Mouse (Mus musculus): Measurements from ENCODE around the gene Strap. TPM values are rescaled to one million over a fixed set of nuclear protein-coding genes. Genes with fewer than 3 reads are reported as not detected.

The Strap gene
- polyA plus RNA-seq (2012; rRNA removed) (16.6 and 28.4 TPM in 2 replicates), polyA plus RNA-seq (2014; fragmentation: Nextera tagmentation; extraction: Ambion mirVana) (83.6 and 88.2 TPM in 2 replicates)

DNA sequence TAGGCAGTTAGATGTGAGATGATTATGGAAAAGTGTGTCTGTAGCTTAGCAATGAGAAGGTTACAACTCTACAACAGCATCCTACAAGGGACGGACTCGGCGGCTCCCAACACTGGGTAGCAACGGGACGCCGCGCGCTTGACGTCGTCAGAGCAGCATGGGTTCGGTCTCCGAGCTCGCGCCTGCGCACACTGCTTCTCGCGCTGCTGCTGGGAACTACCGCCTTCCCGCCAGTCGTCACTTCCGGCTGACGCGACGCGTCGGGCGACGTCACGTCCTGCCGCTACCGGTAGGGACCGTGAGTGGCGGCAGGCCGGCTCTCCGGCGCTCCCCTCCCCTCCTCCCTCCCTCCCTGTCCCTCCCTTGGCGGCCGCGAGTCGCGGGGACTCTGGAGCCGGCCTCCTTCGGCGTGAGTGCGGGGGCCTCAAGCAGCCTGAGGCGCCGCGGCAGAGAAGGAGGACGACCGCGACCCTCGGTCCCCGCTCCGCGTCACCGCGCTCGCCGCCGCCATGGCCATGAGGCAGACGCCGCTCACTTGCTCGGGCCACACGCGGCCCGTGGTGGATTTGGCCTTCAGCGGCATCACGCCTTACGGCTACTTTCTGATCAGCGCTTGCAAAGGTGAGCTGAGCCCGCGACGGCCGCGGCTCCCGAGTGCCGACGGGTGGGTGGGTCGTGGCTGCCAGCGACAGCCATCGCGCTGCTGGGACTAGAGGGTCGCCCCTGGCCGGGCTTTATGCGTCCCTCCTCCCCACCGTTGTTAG lies at the start of gene Strap:
Strap (plus strand) TSS at position 233 of the 764 bp plus-strand sequence.
- peak; percentile 83 to 95 (median 92) for DNase-seq (ENCODE audit: low read depth in 3 of 3, low spot score in 3 of 3)
- peak; percentile 98 for ATAC-seq (ENCODE audit: insufficient read depth)
- H3K9me3 ChIP-seq (ENCODE audit: control insufficient read depth, low read length), result no peaks in the 10 kb centered on the region
- H3K27me3 ChIP-seq (ENCODE audit: control insufficient read depth, insufficient read depth, low read length), result no peaks in the 10 kb centered on the region
- H3K36me3 ChIP-seq (replicated peaks; ENCODE audit: control insufficient read depth, insufficient read depth, low read depth), result peaks cover 16% of the 10 kb centered on the region
- TF ChIP-seq EP300 (IDR thresholded peaks at IDR 0.05; ENCODE audit: low read depth), result no peak
- peak; percentile 15; the same call in 1 of the 2 replicates for TF ChIP-seq CTCF (IDR thresholded peaks at IDR 0.05; ENCODE audit: low read depth)
- peaks cover 14 to 16% of the 10 kb centered on the region in 2 experiments for H3K4me1 ChIP-seq (replicated peaks; ENCODE audit: control insufficient read depth in 2 of 2, insufficient read depth in 2 of 2, low read length in 1 of 2)
- WGBS (ENCODE audit: insufficient replicate concordance), result under 1% methylated on average over 82 of the region's 86 CpGs
- H3K4me3 ChIP-seq (ENCODE audit: insufficient read depth in 1 of 2, low read depth in 2 of 2, low read length in 2 of 2), result peak within 1 kb of the TSS; percentile 93
- peak within 1 kb of the TSS; percentile 95 for H3K9ac ChIP-seq (replicated peaks)
- peak within 1 kb of the TSS; percentile 70 for H3K27ac ChIP-seq
- H3K4me2 ChIP-seq (ENCODE audit: low read depth), result peak within 1 kb of the TSS; percentile 98

DNA sequence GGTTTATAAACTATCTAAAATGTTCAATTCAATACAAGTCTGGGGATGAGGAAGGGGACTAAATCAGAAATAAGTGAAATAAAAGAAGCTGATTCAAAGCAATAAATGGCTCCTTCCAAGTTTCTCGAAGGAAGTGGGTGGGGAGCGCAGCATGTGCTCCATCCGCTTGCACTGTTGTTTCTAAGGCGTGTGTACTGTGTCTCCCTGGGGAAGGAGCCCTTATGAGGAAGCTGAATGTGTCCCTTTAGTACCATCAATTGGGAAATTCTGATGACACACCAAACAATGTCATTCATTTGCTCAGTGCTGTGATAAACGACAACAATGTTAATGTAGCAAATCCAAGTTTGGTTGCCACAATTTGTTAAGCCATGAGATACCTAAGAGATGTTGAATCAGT lies 47.2 kb upstream of the Strap start:
- no peak overlapping the region for H3K9ac ChIP-seq (replicated peaks)
- no peak overlapping the region for H3K4me3 ChIP-seq (ENCODE audit: insufficient read depth in 1 of 2, low read depth in 2 of 2, low read length in 2 of 2)
- H3K4me1 ChIP-seq (replicated peaks; ENCODE audit: control insufficient read depth in 2 of 2, insufficient read depth in 2 of 2, low read length in 1 of 2), result no peaks in the 10 kb centered on the region
- H3K4me2 ChIP-seq (ENCODE audit: low read depth), result no peak overlapping the region
- no peaks in the 10 kb centered on the region for H3K27me3 ChIP-seq (ENCODE audit: control insufficient read depth, insufficient read depth, low read length)
- no peak for ATAC-seq (ENCODE audit: insufficient read depth)
- no peaks in the 10 kb centered on the region for H3K9me3 ChIP-seq (ENCODE audit: control insufficient read depth, low read length)
- H3K27ac ChIP-seq, result no peak overlapping the region
- no peaks in the 10 kb centered on the region for H3K36me3 ChIP-seq (replicated peaks; ENCODE audit: control insufficient read depth, insufficient read depth, low read depth)
- TF ChIP-seq EP300 (IDR thresholded peaks at IDR 0.05; ENCODE audit: low read depth) (no peak), CTCF (IDR thresholded peaks at IDR 0.05; ENCODE audit: low read depth) (no peak)
- 79% methylated on average over 5 of the region's 5 CpGs for WGBS (ENCODE audit: insufficient replicate concordance)
- DNase-seq (ENCODE audit: low read depth in 3 of 3, low spot score in 3 of 3), result no peak

DNA sequence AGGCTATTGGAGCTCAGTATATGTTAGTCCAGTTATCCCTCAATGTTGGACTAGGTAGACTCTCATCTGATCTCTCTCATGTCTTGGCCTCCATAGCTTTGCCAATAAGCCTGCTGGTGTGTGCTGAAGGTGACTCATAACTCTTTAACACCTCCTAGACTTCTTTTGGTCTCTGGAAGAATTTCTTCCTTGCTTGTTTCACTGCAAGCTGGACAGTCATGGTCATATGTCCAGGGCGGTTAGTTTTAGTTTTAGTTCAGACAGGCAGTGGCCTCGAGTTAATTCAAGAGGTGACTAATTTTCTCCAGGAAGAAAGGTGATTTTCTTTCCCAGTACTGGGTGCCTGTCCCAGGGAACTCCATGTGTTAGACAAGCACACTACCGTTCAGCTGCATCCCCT lies 46.8 kb upstream of the Strap start:
- no peaks in the 10 kb centered on the region for H3K9me3 ChIP-seq (ENCODE audit: control insufficient read depth, low read length)
- no peaks in the 10 kb centered on the region for H3K4me1 ChIP-seq (replicated peaks; ENCODE audit: control insufficient read depth in 2 of 2, insufficient read depth in 2 of 2, low read length in 1 of 2)
- H3K4me3 ChIP-seq (ENCODE audit: insufficient read depth in 1 of 2, low read depth in 2 of 2, low read length in 2 of 2), result no peak overlapping the region
- H3K9ac ChIP-seq (replicated peaks), result no peak overlapping the region
- no peak for ATAC-seq (ENCODE audit: insufficient read depth)
- no peak overlapping the region for H3K4me2 ChIP-seq (ENCODE audit: low read depth)
- DNase-seq (ENCODE audit: low read depth in 3 of 3, low spot score in 3 of 3), result no peak
- TF ChIP-seq CTCF (IDR thresholded peaks at IDR 0.05; ENCODE audit: low read depth) (no peak), EP300 (IDR thresholded peaks at IDR 0.05; ENCODE audit: low read depth) (no peak)
- WGBS (ENCODE audit: insufficient replicate concordance), result 64% methylated on average over 3 of the region's 3 CpGs
- no peak overlapping the region for H3K27ac ChIP-seq
- H3K36me3 ChIP-seq (replicated peaks; ENCODE audit: control insufficient read depth, insufficient read depth, low read depth), result no peaks in the 10 kb centered on the region
- H3K27me3 ChIP-seq (ENCODE audit: control insufficient read depth, insufficient read depth, low read length), result no peaks in the 10 kb centered on the region

DNA sequence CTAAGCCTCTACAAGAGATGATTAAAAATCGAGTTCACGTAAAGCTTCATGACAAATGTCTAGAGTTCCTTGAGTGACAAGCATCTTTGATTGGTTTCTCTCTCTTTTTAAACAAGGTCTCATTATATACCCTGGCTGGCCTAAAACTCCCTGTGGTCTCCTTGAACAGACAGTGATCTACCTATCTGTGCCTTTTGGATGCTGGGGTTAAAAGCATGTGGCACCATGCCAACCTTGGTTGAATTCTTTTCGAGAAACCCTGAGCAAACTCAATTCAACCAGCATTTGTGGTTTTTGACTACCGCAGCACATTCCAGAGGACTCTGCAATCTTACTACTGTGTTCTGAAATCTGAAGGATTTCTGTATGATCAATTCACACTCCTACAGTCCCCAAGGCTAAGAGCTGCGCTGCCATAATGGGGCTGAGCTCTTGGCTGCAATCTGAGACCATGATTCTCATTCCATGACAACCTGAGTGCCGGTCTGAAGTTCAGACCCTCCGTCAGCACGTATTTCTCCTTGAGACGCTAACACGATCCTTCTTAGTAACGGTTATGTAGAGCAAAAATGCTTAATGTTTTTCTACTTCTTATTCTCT lies 46.3 kb upstream of the Strap start:
- Histone ChIP-seq H3K4me2 (ENCODE audit: low read depth) (no peak overlapping the region), H3K4me3 (ENCODE audit: insufficient read depth in 1 of 2, low read depth in 2 of 2, low read length in 2 of 2) (no peak overlapping the region), H3K9me3 (ENCODE audit: control insufficient read depth, low read length) (no peaks in the 10 kb centered on the region), H3K4me1 (replicated peaks; ENCODE audit: control insufficient read depth in 2 of 2, insufficient read depth in 2 of 2, low read length in 1 of 2) (no peaks in the 10 kb centered on the region), H3K9ac (replicated peaks) (no peak overlapping the region), H3K36me3 (replicated peaks; ENCODE audit: control insufficient read depth, insufficient read depth, low read depth) (no peaks in the 10 kb centered on the region), H3K27ac (no peak overlapping the region), H3K27me3 (ENCODE audit: control insufficient read depth, insufficient read depth, low read length) (no peaks in the 10 kb centered on the region)
- DNase-seq (ENCODE audit: low read depth in 3 of 3, low spot score in 3 of 3) (no peak), ATAC-seq (ENCODE audit: insufficient read depth) (no peak)
- no peak for TF ChIP-seq CTCF (IDR thresholded peaks at IDR 0.05; ENCODE audit: low read depth)
- TF ChIP-seq EP300 (IDR thresholded peaks at IDR 0.05; ENCODE audit: low read depth), result no peak
- 74% methylated on average over 11 of the region's 11 CpGs for WGBS (ENCODE audit: insufficient replicate concordance)

DNA sequence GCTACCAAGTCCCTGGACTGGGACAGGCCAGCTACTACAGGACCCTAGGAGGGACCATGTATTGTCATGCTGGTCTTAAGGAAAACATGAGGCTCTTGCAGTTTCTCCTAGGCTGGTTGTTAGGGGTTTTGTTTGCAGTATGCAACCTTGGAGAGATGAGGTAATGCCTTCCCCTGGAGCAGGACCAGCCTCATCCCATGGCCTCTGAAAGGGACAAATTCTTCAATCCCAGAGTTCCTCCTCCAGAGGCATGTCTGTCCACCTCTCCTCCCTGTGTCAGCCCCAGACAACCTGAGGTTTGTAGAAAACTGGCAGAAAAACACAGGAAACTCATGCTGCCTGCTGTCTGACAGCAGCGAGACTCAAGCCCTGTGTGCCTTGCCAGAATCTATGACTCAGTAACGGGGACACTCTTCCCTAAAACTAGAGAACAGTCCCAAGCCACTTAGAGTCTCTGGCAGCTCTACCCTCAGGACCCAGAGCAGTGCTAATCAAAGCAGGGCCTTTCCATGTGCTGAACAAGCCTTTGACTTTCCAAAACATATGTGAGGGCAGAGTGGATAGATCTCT lies 44.2 kb upstream of the Strap start:
- no peaks in the 10 kb centered on the region for H3K4me1 ChIP-seq (replicated peaks; ENCODE audit: control insufficient read depth in 2 of 2, insufficient read depth in 2 of 2, low read length in 1 of 2)

More for the DNA sequence above, 44.2 kb upstream of the Strap start:
- TF ChIP-seq EP300 (IDR thresholded peaks at IDR 0.05; ENCODE audit: low read depth) (no peak), CTCF (IDR thresholded peaks at IDR 0.05; ENCODE audit: low read depth) (no peak)
- DNase-seq (ENCODE audit: low read depth in 3 of 3, low spot score in 3 of 3) (no peak), ATAC-seq (ENCODE audit: insufficient read depth) (no peak)
- Histone ChIP-seq H3K27me3 (ENCODE audit: control insufficient read depth, insufficient read depth, low read length) (no peaks in the 10 kb centered on the region), H3K27ac (no peak overlapping the region), H3K9me3 (ENCODE audit: control insufficient read depth, low read length) (no peaks in the 10 kb centered on the region), H3K4me3 (ENCODE audit: insufficient read depth in 1 of 2, low read depth in 2 of 2, low read length in 2 of 2) (no peak overlapping the region), H3K4me2 (ENCODE audit: low read depth) (no peak overlapping the region), H3K36me3 (replicated peaks; ENCODE audit: control insufficient read depth, insufficient read depth, low read depth) (no peaks in the 10 kb centered on the region), H3K9ac (replicated peaks) (no peak overlapping the region)
- 34% methylated on average over 2 of the region's 2 CpGs for WGBS (ENCODE audit: insufficient replicate concordance)

Data from liver, embryonic 14.5 days (tissue).